Mouse (Mus musculus): ENCODE results near the gene Rplp1.

The Rplp1 gene

GRCm38 (mm10) chr9:61873325-61873724 is 41.0 kb downstream of the Rplp1 start:
- DNase-seq: peak in 1 of 2 experiments; percentile 41

GRCm38 (mm10) chr9:61872246-61872941 is 41.9 kb downstream of the Rplp1 start:
- DNase-seq: no peak

- no peak for DNase-seq
Measured at GRCm38 (mm10) chr9:61871839-61872238, 42.5 kb downstream of the Rplp1 start.

GRCm38 (mm10) chr9:61867659-61868058 is 46.7 kb downstream of the Rplp1 start:
- DNase-seq: no peak
